Mouse (Mus musculus) right cerebral cortex, postnatal 10 days (tissue): Measurements from ENCODE around the gene Swt1.
"Not testable (repeated sequence)": the region's sequence is repeated elsewhere in the genome, so short reads cannot be mapped to it uniquely, and the experiment has no call there.

Experiments used
- DNase-seq, 2 experiments: peaks; one replicate each; pipeline ENCODE4 v3.0.0; 2021; ENCODE audit warnings: low spot score in 2 of 2

The Swt1 gene

DNA sequence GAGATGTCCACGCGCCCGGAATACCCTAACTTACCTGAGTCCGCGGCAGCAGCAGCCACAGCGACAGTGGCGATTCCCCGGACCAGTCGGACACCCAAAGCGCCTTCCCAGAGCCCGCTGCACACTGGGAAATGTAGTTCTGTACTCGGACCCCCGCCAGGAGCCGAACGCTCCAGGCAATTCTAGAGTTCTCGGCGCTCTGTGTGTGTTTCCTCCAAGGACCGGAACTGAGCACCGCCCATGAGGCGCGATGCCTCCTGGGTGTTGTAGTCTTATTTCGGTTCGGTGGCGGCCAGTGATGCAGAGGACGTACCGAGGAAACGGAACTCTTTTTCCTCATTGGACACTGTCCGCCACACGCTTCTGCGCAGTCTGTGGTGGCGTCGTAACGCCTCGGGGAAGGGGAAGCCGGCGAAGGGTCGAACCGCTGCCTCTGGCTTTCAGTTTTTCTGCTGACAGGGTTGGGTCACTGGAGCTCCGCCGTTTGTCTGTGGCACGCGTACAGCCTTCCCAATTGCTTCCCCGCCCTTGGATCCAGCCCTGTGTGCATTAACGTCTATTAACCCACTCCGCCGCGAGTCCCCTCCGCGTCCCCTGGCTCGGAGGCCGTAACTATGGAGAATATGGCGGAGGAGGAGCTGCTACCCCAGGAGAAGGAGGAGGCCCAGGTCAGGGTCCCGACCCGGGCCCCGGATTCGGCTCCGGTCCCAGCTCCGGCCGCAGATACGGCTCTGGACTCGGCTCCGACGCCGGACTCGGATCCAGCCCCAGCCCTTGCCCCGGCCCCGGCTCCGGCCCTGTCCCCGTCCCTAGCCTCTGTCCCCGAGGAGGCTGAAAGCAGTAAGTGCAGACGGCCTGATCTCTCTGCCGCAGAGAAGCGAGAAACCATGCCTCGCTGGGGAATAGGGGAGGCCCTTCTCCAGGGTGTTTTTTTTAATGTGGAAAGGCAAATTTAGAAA is at the start of gene Swt1, which contains the start of gene Trmt1l:
Gene Swt1, minus strand, starts transcription at position 193 of the 959 bp plus-strand sequence.
Gene Trmt1l, plus strand, starts transcription at position 280 of the 959 bp plus-strand sequence.
- peak; percentile 99 to 100 for DNase-seq

DNA sequence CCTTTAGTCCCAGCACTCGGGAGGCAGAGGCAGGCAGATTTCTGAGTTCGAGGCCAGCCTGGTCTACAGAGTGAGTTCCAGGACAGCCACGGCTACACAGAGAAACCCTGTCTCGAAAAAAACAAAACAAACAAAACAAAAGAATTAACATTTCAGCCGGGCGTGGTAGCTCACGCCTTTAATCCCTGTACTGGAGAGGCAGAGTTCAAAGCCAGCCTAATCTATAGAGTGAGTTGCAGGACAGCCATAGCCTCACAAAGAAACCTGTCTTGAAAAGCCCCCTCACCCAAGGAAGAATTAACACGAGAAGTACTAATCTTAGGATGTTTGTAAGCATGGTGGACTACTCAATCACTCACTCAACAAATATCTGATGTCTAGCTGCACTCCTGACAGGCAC is 44.1 kb upstream of the Swt1 start:
- not testable (repeated sequence) for DNase-seq

DNA sequence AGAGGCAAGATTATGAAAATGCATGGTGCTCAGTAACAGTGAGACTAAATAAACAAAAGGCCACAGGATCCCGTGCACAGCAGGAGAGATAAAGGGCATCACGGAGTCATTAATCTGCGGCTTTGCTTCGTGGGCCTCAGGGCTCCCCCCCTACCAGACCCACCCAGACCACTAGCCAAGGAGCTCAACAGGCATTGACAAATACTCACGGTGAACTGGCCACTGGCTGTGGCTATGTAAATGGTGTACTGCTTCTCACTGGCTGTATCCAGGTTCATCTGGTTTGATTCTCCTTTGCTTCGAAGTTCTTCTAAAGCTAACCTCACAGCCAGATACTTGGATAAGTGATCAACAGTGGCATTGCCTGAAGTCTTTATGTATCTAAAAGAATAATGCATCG is 43.2 kb upstream of the Swt1 start:
- no peak for DNase-seq

DNA sequence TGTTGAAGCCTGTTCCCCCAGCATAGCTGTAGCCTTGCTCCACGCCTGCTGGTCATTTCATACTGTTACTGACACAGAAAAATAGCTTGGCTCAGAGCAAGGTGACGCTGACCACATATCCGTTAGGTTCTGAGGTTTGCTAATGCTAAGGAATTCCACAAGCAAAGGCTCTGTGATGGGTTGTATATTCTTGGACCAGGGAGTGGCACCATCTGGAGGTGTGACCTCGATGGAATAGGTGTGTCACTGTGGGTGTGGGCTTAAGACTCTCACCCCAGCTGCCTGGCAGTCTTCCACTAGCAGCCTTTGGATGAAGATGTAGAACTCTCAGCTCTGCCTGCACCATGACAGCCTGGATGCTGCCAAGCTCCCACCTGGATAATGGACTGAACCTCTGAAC is 38.3 kb upstream of the Swt1 start:
- DNase-seq: no peak

DNA sequence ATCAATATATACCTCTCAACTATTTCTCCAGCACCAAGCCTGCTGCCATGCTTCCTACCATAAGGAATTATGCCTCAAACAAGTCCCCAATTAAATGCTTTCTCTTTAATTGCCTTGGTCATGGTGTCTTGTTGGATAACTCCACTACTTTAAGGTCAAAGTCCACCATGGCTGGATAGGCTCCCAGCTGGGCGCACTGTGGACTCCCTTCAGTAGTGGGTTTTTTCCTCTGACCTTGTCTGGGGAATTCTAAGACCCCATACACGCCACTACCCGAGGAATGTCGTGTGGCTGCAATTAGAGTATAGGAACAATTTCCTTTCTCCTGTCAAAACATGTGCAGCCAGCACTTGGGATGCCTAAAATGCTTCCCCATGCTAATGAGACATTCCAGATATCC is 36.7 kb upstream of the Swt1 start:
- DNase-seq: no peak

DNA sequence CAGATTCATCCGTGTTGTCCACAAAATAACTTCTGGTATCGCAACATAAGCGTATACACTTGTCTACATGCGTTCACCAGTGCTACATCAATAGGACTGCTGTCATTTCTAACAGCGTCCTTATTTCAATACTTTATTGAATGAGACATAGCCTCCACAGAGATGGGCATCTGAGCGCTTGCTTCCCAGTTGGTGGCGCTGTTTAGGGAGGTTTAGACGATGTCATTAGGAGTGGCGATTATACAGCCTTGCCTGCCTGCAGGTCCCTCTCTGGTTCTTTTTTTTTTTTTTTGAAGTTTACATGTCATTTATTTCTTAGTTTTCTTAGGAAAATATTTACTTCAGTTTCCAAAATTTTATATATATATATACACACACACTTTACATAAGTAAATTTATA is 33.0 kb upstream of the Swt1 start:
- DNase-seq: no peak

DNA sequence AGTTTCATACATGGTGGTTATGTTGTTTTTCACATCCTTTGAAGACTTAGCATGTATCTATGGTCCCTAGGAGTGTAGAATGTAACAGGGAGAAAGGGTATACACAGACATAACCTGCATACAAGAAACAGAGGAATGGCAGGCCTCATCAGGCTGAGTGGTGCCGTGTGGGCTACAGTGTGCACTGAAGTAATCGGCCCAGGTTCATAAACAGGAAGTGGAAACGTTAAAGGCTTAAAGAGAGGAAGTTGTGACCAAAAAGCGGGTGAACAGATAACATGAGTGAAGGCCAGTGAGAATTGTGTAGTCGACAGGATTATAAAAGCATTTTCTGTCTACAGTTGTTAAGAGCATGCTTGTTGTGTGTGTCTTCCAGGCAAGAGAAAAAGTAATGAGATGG is 28.8 kb upstream of the Swt1 start:
- DNase-seq: no peak

DNA sequence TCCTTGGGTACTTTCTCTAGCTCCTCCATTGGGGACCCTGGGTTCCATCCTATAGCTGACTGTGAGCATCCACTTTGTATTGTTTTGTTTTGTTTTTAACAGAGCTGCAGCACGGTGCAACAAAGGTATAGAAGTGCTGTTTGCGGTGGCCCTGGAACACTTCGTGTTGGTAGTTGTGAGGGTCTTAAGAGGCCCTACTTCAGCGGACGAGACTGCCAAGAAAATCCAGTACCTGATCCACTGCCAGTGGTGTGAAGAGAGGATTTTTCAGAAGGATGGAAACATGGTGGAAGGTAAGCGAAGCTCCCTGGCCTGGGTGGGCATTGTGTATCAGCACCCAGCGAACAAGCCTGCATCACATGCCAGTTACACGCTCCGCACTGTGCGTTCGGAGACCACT is 23.7 kb upstream of the Swt1 start:
- no peak for DNase-seq

DNA sequence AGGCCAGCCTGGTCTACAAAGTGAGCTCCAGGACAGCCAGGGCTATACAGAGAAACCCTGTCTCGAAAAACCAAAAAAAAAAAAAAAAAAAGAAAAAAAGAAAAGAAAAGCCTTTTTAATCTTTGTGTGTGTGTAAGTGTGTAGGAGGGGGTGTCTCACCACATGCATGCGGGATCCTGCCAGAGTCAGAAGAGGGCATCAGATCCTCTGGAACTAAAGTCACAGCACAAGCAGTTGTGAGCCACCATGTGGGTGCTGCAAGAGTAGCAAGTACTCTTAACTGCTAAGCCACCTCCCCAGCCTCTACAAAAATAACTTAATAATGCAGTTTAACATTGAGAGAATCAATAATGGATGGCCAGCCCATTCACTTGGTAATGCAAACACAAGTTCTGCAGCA is 22.6 kb upstream of the Swt1 start:
- DNase-seq: no peak

DNA sequence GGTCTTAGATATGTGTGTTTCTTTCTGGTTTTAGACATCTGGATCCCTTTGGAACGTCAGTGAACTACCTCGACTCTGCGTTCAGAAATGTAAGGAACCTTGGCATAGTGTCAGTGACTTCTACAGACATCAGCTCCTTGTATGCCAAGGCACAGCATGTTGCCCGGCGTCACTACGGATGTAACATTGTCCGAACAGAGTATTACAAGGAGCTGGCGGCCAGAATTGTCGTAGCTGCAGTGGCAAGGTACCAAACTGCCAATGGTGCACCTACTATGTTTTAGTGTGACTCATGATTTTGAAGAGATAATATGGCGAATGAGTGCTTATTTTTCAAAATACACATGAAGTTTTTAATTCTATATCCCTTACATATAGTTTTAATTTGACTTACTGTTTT is 21.6 kb upstream of the Swt1 start:
- DNase-seq: no peak

DNA sequence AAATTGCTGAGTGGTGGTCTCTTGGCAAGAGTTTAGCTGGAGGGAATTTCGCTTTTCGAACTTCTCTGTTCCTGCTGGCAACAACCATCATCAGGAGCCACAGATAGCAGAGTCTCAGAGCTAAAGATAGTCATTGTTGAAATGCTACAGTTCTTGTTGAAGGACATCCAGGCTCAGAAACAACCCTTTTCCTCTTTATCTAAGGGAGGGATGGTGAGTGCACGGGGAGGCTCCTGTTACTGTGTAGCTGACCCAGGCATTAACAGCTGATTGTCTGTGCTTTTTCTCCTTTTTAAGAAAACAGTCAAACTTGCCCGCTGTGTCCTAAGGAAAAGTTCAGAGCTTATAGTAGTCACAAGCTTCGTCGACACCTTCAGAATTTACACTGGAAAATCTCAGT is 7.2 kb upstream of the Swt1 start:
- no peak for DNase-seq

DNA sequence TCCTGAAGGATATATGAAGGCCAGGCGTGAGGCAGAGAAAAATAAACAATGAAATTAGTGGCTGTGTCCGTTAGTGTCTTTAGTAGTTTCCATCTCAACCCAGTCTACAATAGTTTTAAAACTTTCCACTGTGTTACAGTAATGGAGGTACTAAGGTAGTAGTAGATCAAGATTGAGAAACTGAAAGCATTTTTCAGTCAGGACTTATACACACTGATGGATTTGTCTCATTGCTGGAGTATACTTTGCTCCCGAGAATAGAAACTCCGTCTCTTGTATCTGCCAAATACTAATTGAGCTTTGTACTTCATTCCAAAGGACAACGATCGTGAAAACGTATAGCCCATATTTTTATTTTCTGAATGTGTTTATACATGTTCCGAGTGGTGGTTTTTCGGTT is 1.1 kb upstream of the Swt1 start:
- DNase-seq: no peak

DNA sequence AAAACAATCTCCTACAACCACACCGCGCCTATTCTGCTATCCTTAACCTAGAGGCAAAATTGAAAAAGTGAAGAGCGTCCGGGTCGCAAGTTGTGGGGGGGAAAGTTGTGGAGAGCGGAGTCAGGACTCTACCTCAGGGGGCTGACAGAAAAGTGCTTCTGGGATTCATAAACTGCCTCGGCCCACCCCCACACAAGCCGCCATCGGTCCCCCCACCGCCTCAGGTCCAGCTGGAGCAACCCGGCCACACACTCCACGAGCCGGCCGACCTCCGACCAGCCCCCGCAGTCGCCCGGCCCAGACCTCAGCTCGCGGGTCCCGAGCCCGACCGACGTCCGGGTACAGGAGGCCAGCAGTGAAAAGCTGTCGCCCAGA is 380 bp downstream of the Swt1 start:
- DNase-seq: no peak

DNA sequence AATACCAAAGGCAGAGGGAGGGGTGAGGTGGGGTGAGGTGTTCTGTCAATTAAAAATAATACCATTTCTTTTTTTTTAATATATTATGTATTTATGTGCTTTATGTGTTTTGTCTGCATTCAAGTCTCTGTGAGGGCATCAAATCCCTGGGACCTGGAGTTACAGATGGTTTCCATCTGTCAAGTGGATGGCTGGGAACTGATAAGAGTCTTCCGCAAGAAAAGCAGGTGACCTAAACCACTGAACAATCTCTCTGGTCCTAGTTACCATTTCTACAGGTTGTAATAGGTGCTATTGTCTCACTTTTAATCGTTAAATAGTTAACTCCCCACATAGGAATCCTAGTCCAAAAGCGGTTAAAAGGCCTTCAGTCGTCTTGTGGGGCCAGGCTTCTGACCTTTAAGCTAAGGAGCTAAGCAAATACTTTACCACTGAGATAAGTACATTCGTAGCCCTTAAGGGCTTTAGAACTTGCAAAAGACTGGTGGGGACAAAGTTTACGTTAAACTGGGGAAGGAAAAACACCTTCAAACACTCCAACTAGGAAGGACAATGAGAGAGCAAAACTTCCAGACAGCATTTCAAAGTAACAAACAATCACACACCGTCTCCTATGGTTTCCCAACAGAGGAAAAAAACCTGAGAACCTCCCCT is 1.2 kb downstream of the Swt1 start:
- no peak for DNase-seq

DNA sequence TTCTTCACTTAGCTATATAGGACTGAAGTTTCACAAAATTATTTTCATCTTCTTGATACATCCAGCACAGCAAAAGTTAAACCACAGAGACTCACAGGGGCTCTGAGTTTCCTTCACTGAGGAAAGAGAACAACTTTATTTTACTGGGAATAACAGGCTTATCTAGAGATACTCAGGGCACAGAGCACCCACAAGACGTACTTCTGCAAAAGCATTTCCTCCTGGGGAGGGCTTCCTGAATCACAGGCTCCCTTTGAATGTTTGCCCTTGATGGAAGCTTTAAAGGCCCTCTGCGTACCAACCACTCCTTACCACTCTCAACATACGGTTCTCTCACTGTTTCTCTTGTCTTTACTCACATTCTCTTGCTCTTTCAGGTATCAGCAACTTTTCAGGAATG is 6.1 kb downstream of the Swt1 start:
- no peak for DNase-seq

DNA sequence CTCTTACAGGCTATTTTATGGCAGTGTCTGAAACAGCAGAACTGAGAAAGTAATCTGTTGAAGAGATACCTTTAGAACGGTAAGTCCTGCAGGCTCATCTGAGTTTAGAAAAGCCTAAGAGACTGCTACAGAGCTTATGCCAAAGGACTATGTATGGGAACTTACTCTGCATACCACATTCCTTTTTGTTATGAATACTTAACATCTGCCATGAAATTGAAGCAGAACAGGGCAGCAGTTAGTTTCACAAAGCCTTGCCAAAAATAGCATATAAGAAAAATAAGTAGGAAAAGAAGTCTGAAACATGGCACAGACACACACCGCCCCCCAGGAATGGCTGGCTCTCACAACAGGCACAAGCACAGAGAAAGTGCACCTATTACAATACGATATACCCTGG is 18.4 kb downstream of the Swt1 start:
- no peak for DNase-seq

DNA sequence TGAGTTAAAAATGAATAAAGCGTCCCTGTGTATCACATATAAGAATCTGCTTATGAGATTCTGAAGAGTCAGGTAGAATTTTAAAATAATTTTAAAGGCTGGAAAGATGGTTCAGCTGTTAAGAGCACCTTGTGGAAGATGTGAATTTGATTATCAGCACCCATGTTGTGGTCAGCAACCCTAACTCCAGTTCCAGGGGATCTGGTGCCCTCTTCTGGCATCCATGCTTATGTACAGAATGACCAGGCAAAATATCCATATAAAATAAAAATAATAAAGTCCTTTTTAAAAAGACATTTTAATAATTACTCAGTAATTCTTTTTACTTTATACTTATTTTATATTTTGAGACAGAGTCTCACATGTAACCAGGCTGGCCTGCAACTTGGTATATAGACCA is 38.2 kb downstream of the Swt1 start:
- no peak for DNase-seq

DNA sequence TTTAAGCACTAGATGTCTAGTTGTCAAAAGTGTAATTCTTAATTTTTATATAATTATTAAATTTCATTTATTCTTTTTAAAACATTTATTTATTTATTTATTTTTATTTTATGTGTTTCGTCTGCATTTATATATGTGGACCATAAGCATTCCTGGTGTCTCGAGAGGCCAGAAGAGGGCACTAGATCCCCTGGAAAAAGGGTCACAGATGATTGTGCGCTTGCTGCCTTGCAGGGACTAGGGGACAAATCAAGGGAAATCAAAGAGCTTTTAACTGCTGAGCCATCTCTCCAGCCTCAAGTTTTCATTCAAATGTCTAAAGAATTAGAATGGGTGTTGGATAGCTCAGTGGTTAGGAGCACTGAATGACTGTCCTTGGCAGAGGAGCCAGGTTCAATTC is 50.9 kb downstream of the Swt1 start:
- no peak for DNase-seq

DNA sequence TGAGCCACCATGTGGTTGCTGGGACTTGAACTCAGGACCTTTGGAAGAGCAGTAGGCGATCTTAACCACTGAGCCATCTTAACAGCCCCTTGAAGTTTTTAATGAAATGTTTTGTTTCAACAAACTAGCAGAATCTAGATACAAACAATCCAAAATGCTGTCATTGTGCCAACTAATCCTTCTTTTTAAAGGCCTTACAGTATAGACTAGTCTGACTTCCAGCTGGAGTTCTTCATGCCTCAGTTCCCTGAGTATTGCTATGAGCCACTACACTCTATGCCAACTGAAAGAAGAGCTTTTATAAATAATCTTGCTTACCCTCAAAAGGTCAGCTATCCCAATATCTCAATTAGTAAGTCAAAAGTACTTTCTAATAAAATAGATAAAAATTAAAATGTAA is 55.4 kb downstream of the Swt1 start:
- no peak for DNase-seq

DNA sequence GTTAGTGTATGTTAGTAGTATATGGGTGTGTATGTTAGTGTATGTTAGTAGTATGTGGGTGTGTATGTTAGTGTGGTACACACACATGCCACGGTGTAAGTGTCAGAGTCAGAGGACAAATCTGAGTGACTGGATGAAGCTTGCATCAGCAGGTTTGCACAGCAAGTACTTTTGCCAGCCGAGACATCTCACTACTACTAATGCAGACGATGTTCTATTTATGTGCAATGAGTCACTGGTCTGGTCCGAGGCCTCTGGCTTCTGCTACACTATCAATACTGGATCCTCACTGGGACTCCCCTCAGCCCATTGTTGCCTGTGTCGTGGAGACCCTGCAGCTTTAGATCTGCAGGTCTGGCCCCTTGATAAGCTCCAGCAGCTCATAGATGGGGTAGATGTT is 56.7 kb downstream of the Swt1 start:
- DNase-seq: no peak

DNA sequence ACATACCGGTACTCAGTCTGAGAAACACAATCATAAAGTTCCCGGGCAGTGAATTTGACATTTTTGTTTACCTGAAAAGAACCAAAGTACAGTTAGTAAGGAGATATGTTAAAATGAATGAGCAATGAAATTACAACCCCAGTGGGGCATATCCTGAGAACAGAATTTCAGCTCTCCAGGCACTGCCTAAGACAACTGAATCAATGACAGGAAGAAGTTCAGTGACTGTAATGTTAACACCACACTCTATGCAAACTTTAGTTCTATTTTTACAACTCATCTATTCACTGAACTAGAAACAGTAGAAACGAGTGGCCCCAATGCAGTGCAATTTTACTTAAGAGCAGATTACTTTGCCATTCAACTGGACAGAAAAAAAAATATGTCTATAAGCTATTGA is 57.7 kb downstream of the Swt1 start:
- no peak for DNase-seq

DNA sequence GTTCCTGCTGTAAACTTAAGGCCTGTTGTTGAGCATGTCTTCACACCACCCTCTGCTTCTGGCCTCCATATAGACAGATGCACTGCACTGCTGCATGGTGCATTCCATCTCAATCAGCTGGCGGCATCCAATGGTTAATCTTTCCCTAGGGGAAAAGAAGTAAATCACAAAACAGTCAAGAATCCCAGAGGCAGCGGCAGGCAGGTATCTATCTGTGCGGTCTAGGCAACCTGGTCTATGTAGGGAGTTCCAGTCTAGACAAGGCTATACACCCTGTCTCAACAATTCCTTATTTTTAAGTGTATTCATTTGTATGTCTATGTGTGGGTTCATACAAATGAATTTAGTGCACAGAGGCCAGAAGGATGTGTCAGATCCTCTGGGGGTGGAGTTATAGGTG is 59.8 kb downstream of the Swt1 start:
- DNase-seq: no peak

DNA sequence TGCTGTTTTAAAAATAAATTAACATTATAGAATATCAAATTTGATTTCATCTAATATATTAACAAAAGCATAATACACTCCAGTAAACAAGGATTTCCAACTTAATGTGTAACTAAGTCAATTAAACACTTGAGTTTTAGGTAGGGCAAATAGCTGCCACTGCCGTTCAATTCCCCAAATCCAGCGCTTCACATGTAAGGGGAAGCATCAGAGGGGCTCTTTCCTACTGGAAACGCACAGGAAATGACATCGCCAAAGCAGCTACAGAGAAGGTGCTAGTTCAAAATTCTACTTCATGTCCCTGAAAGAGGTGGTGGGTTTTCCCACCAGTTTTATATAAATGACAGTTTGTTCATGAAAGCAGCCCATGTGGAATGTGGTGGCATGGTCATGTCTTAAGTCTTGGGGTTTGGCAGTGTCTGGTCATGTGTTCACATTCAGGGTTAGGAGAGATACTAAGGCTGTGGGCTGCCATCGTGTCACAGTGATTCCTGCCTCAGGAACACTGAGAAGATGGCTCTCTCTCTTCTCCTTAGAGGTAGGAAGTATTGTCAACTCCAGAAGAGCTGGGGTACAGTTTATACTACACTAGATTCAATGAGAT is 60.4 kb downstream of the Swt1 start:
- no peak for DNase-seq
